Mouse (Mus musculus): ENCODE results near the gene Btrc. TPM values are rescaled to one million over a fixed set of nuclear protein-coding genes. Genes with fewer than 3 reads are reported as not detected.

Btrc gene
- polyA plus RNA-seq, 1 experiment from 2014 or later: 63.7 TPM

DNA sequence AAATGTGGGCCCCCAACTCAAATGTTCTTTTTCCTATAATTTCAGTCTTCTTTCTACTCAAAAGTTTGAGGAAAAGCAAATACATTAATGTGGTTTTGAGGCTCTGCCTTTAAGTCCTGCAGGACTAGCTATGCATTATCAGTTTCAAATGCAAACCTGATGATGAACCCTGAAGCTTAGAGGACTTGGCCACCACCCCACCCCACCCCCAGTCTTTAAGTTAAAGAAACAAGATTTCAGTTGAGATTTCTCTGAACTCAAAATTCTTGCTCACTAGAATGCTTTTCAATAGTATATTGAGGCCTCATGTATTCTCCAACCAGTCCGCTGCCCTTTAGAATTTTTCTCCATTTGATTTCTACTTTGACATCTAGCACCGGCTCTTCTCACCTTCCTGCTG lies 117.0 kb downstream of the Btrc start:
- no peak overlapping the region for H3K27ac ChIP-seq (replicated peaks)
- no peaks in the 10 kb centered on the region for H3K9me3 ChIP-seq
- no peaks in the 10 kb centered on the region for H3K36me3 ChIP-seq
- no peak for ATAC-seq (ENCODE audit: low FRiP score, low read depth)
- H3K4me3 ChIP-seq: no peak overlapping the region
- WGBS: 80% methylated on average over 2 of the region's 2 CpGs
- no peak overlapping the region for H3K9ac ChIP-seq
- no peaks in the 10 kb centered on the region; the same call in 1 of the 2 replicates for H3K27me3 ChIP-seq
- peaks cover 23% of the 10 kb centered on the region for H3K4me1 ChIP-seq (replicated peaks)
- H3K4me2 ChIP-seq: no peak overlapping the region

DNA sequence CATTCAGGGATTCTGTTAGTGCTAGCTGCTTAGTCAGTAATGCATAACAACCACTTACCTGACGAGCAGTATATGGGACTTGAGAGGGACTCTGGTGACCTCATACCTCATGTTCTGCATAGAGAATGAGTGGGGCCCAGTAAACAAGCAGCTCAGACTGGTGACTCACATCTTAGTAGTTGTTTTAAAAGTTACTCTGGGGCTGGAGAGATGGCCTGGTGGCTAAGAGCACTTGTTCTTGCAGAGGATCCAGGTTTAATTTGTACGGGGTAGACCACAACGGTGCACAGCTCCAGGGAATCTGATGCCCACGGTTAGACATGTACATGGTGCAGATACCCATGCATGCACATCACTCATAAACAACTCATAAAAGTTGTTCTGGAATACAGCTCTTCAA lies 117.4 kb downstream of the Btrc start:
- Histone ChIP-seq H3K27ac (replicated peaks) (no peak overlapping the region), H3K9ac (no peak overlapping the region), H3K36me3 (no peaks in the 10 kb centered on the region), H3K4me1 (replicated peaks) (peaks cover 18% of the 10 kb centered on the region), H3K4me2 (no peak overlapping the region), H3K4me3 (no peak overlapping the region), H3K27me3 (no peaks in the 10 kb centered on the region; the same call in 1 of the 2 replicates), H3K9me3 (no peaks in the 10 kb centered on the region)
- no peak for ATAC-seq (ENCODE audit: low FRiP score, low read depth)
- 88% methylated on average over 4 of the region's 4 CpGs for WGBS

DNA sequence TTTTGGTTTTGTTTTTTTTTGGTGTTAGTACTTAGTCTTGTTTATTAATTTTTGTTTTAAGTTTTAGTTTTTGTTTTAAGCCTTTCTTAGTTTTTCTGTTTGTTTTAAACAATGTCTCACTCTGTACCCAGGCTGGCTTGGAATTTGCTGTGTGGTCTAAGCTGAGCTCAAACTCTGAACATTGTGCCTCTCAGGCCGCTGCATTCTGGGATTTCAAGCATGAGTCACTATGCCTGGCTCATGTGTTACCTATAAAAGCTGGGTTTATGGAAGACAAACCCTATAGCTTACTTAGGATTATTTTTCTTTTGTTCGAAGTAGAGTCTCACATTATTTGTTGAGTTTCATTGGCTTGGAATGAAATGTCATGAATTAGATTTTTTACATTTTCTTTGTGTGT lies 119.9 kb downstream of the Btrc start:
- no peak overlapping the region for H3K4me2 ChIP-seq
- H3K9ac ChIP-seq: no peak overlapping the region
- H3K27me3 ChIP-seq: no peaks in the 10 kb centered on the region; the same call in 1 of the 2 replicates
- H3K4me3 ChIP-seq: no peak overlapping the region
- H3K9me3 ChIP-seq: no peaks in the 10 kb centered on the region
- ATAC-seq (ENCODE audit: low FRiP score, low read depth): no peak
- H3K27ac ChIP-seq (replicated peaks): no peak overlapping the region
- no peaks in the 10 kb centered on the region for H3K36me3 ChIP-seq
- WGBS: 80% methylated on average over 2 of the region's 2 CpGs
- peaks cover 4% of the 10 kb centered on the region; the same call in 1 of the 2 replicates for H3K4me1 ChIP-seq (replicated peaks)

DNA sequence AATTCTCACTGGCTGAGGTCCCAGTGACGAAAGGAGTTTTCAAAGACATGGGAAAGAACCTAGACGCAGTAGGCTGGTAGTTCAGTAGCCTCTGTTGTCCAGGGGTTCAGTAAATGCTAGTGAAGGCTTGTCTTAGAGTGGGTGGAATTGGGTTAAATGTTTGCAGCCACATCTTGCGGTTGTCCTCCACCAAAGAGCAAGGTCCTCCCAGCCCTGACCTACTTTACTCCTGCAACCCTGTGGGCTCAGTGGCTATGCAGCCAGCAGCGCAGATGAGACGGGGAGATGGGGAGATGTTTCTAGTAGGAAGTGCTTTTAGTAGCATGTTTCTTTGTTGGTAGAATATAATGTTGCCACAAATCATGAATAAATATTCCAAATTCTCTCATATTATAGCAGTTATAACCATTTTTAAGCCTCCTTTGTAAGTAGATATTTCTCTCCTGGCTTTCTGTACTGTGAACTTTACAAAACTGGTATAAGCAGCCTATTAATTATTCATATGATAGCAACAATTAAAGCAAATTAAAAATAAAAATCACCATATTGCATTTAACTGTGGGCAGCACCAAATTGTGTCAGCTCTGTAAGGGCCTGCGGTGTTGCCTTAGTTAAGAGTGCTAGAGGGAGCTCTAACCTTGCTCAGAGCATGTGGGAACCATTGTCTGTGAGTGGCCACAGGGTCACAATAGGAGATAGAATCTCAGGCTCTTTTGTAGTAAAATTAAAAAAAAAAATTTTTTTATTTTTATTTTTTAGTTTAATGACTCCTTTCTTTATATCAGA lies 122.9 kb downstream of the Btrc start:
- H3K27me3 ChIP-seq: no peaks in the 10 kb centered on the region
- 76% methylated on average over 6 of the region's 6 CpGs for WGBS
- H3K9ac ChIP-seq: no peak overlapping the region
- H3K9me3 ChIP-seq: no peaks in the 10 kb centered on the region
- no peak for ATAC-seq (ENCODE audit: low FRiP score, low read depth)
- no peaks in the 10 kb centered on the region for H3K36me3 ChIP-seq
- H3K4me2 ChIP-seq: no peak overlapping the region
- H3K4me3 ChIP-seq: no peak overlapping the region
- H3K4me1 ChIP-seq (replicated peaks): peaks cover 4% of the 10 kb centered on the region; the same call in 1 of the 2 replicates
- no peak overlapping the region for H3K27ac ChIP-seq (replicated peaks)

DNA sequence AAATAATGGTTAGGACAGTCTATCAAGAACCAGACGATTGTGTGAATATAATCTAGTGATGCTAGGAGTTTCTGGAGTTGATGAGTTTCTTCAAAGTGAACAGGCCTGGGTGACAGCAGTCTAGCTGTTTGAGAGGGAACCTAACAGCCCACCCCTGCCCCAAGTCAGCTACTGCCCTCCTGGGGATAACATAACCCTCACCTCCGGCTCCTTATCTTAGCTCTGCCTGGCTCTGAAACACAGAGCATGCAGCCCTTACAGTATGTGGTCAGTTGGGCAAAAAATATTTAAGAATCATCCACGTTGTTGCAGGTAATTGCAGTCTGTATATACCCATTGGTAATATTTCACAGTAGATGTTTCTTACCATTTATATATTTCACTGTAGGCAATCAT lies 123.5 kb downstream of the Btrc start:
- Histone ChIP-seq H3K9me3 (no peaks in the 10 kb centered on the region), H3K36me3 (no peaks in the 10 kb centered on the region), H3K9ac (no peak overlapping the region), H3K4me3 (no peak overlapping the region), H3K4me2 (no peak overlapping the region), H3K4me1 (replicated peaks) (peaks cover 4% of the 10 kb centered on the region; the same call in 1 of the 2 replicates), H3K27me3 (no peaks in the 10 kb centered on the region), H3K27ac (replicated peaks) (no peak overlapping the region)
- no peak for ATAC-seq (ENCODE audit: low FRiP score, low read depth)
- WGBS: 81% methylated on average over 3 of the region's 3 CpGs

DNA sequence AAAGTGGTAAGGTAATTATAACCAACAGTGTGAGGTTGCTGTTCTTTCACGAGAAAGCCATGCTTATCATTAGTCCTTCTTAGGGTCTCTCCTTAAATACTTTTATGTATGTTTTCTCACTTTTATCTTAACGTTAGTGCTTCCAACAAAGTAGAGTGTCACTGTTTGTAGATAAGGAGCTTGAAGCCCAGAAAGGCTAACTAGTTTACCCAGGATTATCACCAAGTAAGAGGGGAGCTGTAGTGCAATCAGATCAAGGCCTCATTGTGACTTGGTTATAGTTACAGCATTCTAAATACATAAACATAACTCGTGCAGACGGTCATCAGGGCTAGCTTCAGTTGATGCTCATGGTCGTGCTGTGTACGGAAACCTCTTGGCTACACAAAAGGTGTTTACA lies 126.4 kb downstream of the Btrc start:
- no peak overlapping the region for H3K4me2 ChIP-seq
- no peak overlapping the region for H3K4me3 ChIP-seq
- H3K36me3 ChIP-seq: no peaks in the 10 kb centered on the region
- no peaks in the 10 kb centered on the region for H3K9me3 ChIP-seq
- H3K9ac ChIP-seq: no peak overlapping the region
- no peak for ATAC-seq (ENCODE audit: low FRiP score, low read depth)
- peaks cover 23% of the 10 kb centered on the region for H3K4me1 ChIP-seq (replicated peaks)
- WGBS: 85% methylated on average over 6 of the region's 6 CpGs
- no peaks in the 10 kb centered on the region for H3K27me3 ChIP-seq
- H3K27ac ChIP-seq (replicated peaks): no peak overlapping the region

DNA sequence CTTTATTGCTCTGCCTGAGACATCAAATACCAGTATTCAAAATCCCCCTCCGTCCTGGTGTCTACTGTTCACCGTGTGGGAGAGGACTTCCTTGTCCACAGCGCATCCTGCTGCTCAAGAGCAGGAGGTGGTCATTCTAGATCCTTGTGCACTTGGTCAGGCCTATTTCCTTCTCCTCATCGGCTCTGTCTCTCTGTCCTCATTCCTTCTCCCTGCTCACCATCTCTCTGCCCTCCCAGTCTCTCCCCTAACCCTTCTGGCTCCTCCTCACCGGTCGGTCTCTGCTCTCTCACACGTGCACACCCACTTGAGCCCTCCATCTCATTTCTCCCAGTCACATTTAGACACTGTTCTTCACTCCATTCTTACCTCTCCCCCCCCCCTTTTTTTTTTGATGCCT lies 127.7 kb downstream of the Btrc start:
- Histone ChIP-seq H3K36me3 (no peaks in the 10 kb centered on the region), H3K27ac (replicated peaks) (no peak overlapping the region), H3K4me2 (no peak overlapping the region), H3K27me3 (no peaks in the 10 kb centered on the region), H3K4me1 (replicated peaks) (peaks cover 20% of the 10 kb centered on the region), H3K9me3 (no peaks in the 10 kb centered on the region), H3K9ac (no peak overlapping the region), H3K4me3 (no peak overlapping the region)
- 77% methylated on average over 7 of the region's 7 CpGs for WGBS
- ATAC-seq (ENCODE audit: low FRiP score, low read depth): no peak

DNA sequence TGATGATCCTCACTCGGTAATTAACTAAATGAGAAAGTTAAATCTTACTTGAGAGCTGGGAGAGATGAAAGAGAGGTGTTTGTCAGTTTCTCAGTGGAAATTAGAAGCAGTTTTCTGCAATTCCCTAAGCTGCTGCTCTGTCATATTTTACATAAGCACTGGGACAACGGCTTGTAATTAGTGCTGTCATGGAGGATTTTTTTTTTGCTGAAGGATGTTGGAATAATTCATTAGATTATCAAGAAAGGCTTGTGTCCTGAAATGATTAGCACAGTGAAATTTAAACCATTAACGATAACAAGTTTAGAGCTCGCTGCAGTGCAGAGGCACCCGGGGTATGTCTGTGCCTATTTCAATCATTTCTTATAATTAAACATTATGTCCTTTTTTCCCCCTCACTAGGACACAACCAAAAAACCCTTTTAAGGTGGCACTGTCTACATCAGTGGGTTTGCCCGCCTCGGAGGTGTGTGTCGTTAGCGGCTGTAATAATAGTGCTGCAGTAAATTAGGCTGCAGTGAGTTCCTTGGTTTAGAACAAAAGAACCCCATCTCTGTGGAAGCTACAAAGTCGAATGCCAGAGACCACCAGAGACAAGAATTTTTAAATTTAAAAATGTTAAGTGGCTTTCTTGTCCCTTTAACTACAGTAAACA lies 130.7 kb downstream of the Btrc start:
- Histone ChIP-seq H3K9ac (no peak overlapping the region), H3K4me2 (no peak overlapping the region), H3K4me3 (no peak overlapping the region), H3K27me3 (no peaks in the 10 kb centered on the region), H3K4me1 (replicated peaks) (peaks cover 19% of the 10 kb centered on the region), H3K36me3 (no peaks in the 10 kb centered on the region), H3K27ac (replicated peaks) (peak overlapping the region; percentile 57), H3K9me3 (no peaks in the 10 kb centered on the region)
- ATAC-seq (ENCODE audit: low FRiP score, low read depth): no peak
- 41% methylated on average over 10 of the region's 10 CpGs for WGBS

DNA sequence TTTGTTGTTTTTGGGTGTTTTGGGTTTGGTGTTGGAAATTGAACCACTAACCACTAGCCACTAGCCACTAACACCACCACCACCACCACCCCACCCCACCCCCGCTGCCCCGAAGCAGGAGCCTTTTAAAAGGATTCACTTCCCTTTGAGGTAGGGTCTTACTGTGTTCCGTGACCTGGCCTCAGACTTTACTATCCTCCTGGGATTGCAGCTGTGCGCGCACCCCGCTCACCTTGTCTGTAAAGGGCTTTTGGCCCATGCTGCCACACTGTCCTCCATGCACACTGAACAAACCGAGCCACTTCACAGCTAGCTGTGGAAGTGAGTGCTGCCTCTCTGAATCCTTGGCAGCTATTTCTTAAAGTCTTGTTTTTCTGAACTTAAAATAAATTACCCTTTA lies 141.9 kb downstream of the Btrc start:
- no peak overlapping the region for H3K4me3 ChIP-seq
- no peaks in the 10 kb centered on the region for H3K9me3 ChIP-seq
- no peak overlapping the region for H3K4me2 ChIP-seq
- WGBS: 88% methylated on average over 7 of the region's 7 CpGs
- H3K27ac ChIP-seq (replicated peaks): no peak overlapping the region
- peaks cover 6% of the 10 kb centered on the region; the same call in 1 of the 2 replicates for H3K36me3 ChIP-seq
- H3K9ac ChIP-seq: no peak overlapping the region
- ATAC-seq (ENCODE audit: low FRiP score, low read depth): no peak
- H3K27me3 ChIP-seq: no peaks in the 10 kb centered on the region
- no peaks in the 10 kb centered on the region for H3K4me1 ChIP-seq (replicated peaks)

DNA sequence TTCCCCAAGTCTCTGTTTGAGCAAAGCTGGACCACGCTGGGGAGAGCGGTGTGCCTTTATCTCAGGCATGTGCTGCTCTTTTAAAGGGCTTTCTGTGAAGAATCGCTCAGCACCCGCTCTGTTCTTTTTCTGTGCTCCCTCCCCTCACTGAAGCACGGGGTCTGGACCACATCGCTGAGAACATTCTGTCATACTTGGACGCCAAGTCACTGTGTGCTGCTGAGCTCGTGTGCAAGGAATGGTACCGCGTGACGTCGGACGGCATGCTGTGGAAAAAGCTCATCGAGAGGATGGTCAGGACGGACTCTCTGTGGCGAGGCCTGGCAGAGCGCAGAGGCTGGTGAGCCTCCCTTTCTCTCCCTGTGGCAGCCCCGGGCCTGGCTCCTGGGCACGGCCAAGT lies 144.0 kb downstream of the Btrc start:
- H3K27me3 ChIP-seq: no peaks in the 10 kb centered on the region
- peaks cover 12% of the 10 kb centered on the region for H3K4me1 ChIP-seq (replicated peaks)
- H3K36me3 ChIP-seq: peaks cover 6% of the 10 kb centered on the region; the same call in 1 of the 2 replicates
- no peak overlapping the region for H3K27ac ChIP-seq (replicated peaks)
- H3K9ac ChIP-seq: no peak overlapping the region
- ATAC-seq (ENCODE audit: low FRiP score, low read depth): 0 out of 2 replicates have a peak, but pooled peaks have one; percentile 34
- 75% methylated on average over 19 of the region's 19 CpGs for WGBS
- no peak overlapping the region for H3K4me3 ChIP-seq
- H3K4me2 ChIP-seq: no peak overlapping the region
- H3K9me3 ChIP-seq: no peaks in the 10 kb centered on the region

DNA sequence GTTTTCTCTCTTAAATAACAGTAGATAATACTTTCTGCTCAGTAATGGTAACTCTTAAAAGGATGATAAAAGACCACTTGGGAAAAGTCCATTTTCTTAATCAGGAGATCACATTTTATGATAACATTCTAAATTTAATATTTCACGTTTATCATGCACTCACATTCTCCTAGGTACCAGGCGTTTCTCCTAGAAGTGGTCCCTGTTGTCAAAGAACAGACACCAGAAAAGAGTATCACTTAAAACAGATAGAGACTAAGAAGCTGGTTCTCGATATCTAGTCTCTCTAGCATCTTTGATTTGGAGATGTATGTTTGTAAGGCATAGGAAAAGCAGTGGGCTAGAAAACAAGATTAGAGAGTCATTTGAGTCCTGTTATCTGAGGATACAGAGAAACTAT lies 147.1 kb downstream of the Btrc start:
- WGBS: 81% methylated on average over 3 of the region's 3 CpGs
- Histone ChIP-seq H3K4me3 (no peak overlapping the region), H3K4me2 (no peak overlapping the region), H3K27ac (replicated peaks) (peak overlapping the region; percentile 45; the same call in 1 of the 2 replicates), H3K4me1 (replicated peaks) (peaks cover 12% of the 10 kb centered on the region), H3K36me3 (peaks cover 12% of the 10 kb centered on the region; the same call in 1 of the 2 replicates), H3K9ac (no peak overlapping the region), H3K9me3 (no peaks in the 10 kb centered on the region), H3K27me3 (no peaks in the 10 kb centered on the region)
- no peak for ATAC-seq (ENCODE audit: low FRiP score, low read depth)

DNA sequence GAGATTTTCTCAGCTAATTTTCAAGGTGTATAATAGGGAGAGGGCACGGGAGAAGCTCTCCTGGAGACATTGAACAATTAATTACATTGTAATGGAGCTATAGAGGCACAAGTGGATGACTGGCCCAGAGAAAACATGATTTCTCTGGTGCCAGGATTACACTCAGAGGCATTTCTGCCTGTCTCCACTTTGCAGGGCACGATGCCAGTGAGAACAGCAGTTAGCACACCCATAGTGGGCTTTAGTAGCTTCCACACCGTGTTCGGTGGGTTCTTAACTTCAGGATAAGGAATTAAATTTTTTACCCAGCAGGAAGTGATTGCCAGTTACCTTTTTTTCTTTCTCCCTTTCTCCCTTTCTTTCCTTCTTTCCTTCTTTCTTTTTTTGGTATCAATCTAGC lies 147.9 kb downstream of the Btrc start:
- 38% methylated on average over 4 of the region's 4 CpGs for WGBS
- 0 out of 2 replicates have a peak overlapping the region, but pooled peaks have one; percentile 12 for H3K27ac ChIP-seq (replicated peaks)
- H3K9me3 ChIP-seq: no peaks in the 10 kb centered on the region
- H3K4me1 ChIP-seq (replicated peaks): peaks cover 12% of the 10 kb centered on the region
- no peak overlapping the region for H3K4me3 ChIP-seq
- H3K27me3 ChIP-seq: no peaks in the 10 kb centered on the region
- H3K4me2 ChIP-seq: no peak overlapping the region
- H3K36me3 ChIP-seq: peaks cover 17% of the 10 kb centered on the region; the same call in 1 of the 2 replicates
- no peak overlapping the region for H3K9ac ChIP-seq
- ATAC-seq (ENCODE audit: low FRiP score, low read depth): no peak
